Mouse (Mus musculus) Muller cell, postnatal 12 days (primary cell): ENCODE results near the gene Gm8020.
"Not testable (repeated sequence)": the region's sequence is repeated elsewhere in the genome, so short reads cannot be mapped to it uniquely, and the experiment has no call there.

ENCODE experiments used
- DNase-seq: peaks from one replicate; pipeline ENCODE4 v3.0.0-alpha.2; 2015; ENCODE audit errors: inconsistent ontology term

Gm8020 gene

DNA sequence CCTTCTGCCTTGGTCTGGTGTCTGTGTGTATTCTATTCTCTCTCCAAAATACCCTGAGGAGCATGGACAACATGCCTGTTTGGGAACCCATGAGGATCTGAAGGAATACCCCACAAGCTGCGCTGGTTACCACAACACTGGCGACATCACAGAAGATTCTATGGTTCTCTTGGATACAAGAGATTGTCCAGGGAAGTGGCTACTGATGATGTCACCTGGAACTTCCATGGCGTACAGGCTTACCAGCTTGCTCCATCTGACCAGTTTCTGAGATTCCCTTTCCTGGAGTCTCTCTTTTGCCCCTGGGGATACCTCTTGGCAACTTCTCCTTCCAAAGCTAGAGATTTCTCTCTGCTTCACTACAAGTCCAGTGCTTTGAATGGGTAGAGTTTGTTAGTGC is at the start of gene Gm8020:
Gene Gm8020 (minus strand): TSS at position 101 of the 400 bp plus-strand sequence.
- DNase-seq, result not testable (repeated sequence)

DNA sequence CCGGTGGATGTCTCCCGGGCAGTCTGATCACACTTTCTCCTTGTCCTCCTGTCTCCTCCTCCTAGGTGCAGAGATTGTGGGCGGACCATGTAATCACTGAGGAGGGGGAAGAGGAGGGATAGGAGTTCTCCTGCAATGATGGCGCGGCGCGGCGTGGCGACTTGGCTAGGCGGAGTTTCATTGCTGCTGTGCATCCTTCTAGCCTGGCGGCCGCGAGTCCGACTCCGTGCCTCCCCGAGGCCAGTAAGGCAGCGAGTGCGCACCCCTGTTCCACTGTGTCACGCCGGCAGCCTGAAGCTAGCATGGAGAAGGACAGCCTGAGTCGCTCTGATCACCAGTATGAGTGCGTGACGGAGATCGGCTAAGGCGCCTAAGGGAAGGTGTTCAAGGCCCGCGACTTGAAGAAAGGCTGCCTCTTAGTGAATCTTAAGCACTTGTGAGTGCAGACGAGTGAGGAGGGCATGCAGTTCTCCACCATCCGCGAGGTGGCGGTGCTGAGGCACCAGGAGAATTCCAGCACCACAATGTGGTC is 41.1 kb upstream of the Gm8020 start:
- not testable (repeated sequence) for DNase-seq

DNA sequence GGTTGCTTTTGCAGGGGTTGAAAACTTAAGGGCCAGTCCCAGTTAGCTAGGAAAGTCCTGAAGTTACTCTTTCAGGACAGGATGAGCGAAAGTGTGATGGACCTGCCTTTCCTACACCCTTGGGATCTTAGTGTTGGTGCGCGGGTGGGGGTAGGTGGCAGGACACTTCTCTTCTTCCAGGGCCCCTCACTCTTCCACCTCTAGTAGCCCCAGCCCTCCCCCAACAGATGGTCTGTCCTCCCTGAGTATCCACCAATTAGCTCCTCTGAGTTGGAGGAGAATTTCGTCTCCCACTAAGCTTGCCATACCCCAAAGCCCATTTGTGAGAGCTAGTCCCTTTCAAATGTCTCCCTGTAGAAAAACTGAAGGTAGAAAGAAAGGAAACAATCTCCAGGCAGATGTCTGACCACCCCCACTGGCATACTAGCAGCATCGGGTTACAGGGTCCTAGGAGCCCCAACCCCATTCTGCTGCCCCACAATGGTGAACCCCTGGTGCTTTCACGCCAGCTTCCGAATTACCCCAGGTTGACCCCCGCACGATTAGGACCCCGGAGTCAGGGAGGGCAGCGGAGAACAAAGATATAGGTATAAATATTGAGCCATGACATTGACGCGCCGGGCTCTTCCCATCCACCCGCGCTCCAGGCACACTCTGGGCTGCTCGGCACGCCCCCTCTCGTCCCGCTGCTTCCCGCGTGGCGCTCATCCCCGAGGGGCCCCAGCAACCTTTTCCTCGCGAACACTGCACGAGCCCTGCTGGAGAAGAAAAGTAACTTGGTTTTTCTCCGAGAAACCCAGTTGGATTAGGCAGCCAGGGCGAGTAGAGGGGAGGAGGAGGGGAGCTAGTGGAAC is 40.4 kb upstream of the Gm8020 start:
- not testable (repeated sequence) for DNase-seq

DNA sequence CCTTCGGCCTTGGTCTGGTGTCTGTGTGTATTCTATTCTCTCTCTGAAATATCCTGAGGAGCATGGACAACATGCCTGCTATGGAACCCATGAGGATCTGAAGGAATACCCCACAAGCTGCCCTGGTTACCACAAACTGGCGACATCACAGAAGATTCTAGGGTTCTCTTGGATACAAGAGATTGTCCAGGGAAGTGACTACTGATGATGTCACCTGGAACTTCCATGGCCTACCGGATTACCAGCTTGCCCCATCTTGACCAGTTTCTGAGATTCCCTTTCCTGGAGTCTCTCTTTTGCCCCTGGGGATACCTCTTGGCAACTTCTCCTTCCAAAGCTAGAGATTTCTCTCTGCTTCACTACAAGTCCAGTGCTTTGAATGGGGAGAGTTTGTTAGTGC is 22.0 kb upstream of the Gm8020 start, which contains the start of gene Gm8024:
Gene Gm8024 (minus strand): TSS at position 101 of the 400 bp plus-strand sequence.
- DNase-seq, result not testable (repeated sequence)

DNA sequence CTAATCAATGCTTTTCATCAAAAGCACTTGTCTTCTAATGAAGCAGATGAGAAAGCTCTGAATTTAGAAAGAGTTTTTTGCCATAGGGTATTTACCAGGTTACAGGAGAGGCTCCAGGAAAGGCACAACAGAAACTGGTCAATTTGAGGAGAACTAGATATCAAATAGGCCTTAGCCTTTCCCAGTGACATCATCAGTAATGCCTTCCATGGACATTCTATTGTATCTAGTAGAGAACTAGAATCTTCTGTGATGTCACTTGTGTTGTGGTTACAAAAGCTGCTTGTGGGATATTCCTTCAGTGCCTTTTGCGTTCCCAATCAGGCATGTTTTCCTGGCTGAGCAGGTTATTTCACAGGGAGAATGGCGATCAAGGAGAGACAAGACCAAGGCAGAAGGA is 38.6 kb downstream of the Gm8020 start, which contains the start of gene Gm8011:
Gene Gm8011 (plus strand): TSS at position 301 of the 400 bp plus-strand sequence.
- not testable (repeated sequence) for DNase-seq
